In the genomic region with DNA sequence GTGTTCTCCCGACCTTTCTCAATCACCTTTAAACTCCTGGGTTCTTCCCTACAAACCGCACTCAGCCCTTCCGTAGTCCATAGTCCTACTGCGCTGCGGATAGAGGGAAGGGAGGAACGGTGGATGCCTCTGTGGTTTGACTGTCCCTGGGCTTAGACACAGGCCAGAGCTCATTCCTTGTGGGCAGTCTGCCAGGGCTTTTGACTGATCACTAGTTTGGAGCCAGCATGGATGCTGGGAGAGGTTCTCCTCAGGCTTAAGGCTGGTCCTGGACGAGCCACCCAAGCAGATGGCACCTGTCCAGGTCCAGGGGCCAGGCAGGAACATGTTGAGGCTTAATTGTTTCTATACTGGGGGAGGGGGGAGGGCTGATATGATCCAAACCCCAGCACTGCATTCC, we compare ENCODE assay signal across 9 mouse cellular contexts.
A peak's percentile ranks its signal among the peaks of the same experiment; 100 is the strongest.
DNase-seq lines count a peak whose midpoint lies in the region; ATAC-seq and TF ChIP-seq lines count a peak whose summit lies in the region.
"Had no signal": no experiment of that assay in that cellular context is flagged by ENCODE, and none has a peak within 500 bp of the region (broad histone marks: within the 10 kb centered on the region; RNA-seq: fewer than 3 reads in every experiment).

No protein-coding gene starts in this region.

- H3K4me2 ChIP-seq in intestine, embryonic 15.5 days (replicated peaks): no peak overlapping the region
- H3K4me2 ChIP-seq: midbrain, embryonic 15.5 days had no signal

- H3K4me1 ChIP-seq in intestine, embryonic 15.5 days (replicated peaks): peaks cover 40% of the 10 kb centered on the region
- H3K4me1 ChIP-seq: midbrain, embryonic 15.5 days had no signal

- peak overlapping the region; percentile 76 for H3K27ac ChIP-seq in intestine, embryonic 15.5 days
- H3K27ac ChIP-seq: heart, adult 2 months; midbrain, embryonic 15.5 days had no signal

- peak; percentile 60 to 72 for DNase-seq in kidney, postnatal 4 days
- DNase-seq in kidney, adult 8-10 months: no peak
- peak; percentile 33 for DNase-seq in brain, embryonic 14.5 days (ENCODE audit: low read depth)
- peak; percentile 81 for DNase-seq in cerebellum, adult 9-10 months
- no peak for DNase-seq in layer of hippocampus, adult 11-12 months (ENCODE audit: low spot score)
- DNase-seq in ovary, postnatal 36 days (ENCODE audit: low spot score): no peak

- no peak for TF ChIP-seq CTCF in brain, embryonic 14.5 days (IDR thresholded peaks at IDR 0.05; ENCODE audit: borderline replicate concordance, extremely low read depth, insufficient read depth, insufficient read length)

- no peak overlapping the region for H3K9ac ChIP-seq in intestine, embryonic 15.5 days
- H3K9ac ChIP-seq: midbrain, embryonic 15.5 days had no signal

- H3K9me3 ChIP-seq in intestine, embryonic 15.5 days: no peaks in the 10 kb centered on the region
- H3K9me3 ChIP-seq: midbrain, embryonic 15.5 days had no signal

- H3K27me3 ChIP-seq in intestine, embryonic 15.5 days (replicated peaks): no peaks in the 10 kb centered on the region
- H3K27me3 ChIP-seq: midbrain, embryonic 15.5 days had no signal

- H3K4me3 ChIP-seq in intestine, embryonic 15.5 days (replicated peaks): no peak overlapping the region
- H3K4me3 ChIP-seq: heart, adult 2 months; midbrain, embryonic 15.5 days had no signal

- ATAC-seq in intestine, embryonic 15.5 days: peak; percentile 40
- ATAC-seq: midbrain, embryonic 15.5 days had no signal

- 38% methylated on average over 7 of the region's 7 CpGs for WGBS in intestine, embryonic 15.5 days

- no peak for TF ChIP-seq POLR2A in brain, embryonic 14.5 days (IDR thresholded peaks at IDR 0.05; ENCODE audit: borderline replicate concordance, extremely low read depth, insufficient read depth, insufficient read length, poor library complexity, severe bottlenecking)

- no peaks in the 10 kb centered on the region for H3K36me3 ChIP-seq in intestine, embryonic 15.5 days
- H3K36me3 ChIP-seq: midbrain, embryonic 15.5 days had no signal

Comparison
In these comparisons a context has a peak if more than half of its experiments do, and no peak if none do; other contexts are left out.
1. DNase-seq: peak in kidney, postnatal 4 days (2 of 2), brain, embryonic 14.5 days (single experiment) and cerebellum, adult 9-10 months (single experiment); none in kidney, adult 8-10 months (0 of 2), layer of hippocampus, adult 11-12 months (single experiment) and ovary, postnatal 36 days (single experiment).